ENCODE assay signal across 8 mouse cellular contexts in genomic region chr7:64049183-64049965, GRCm38 (mm10).
DNase-seq lines count a peak whose midpoint lies in the region; ATAC-seq lines count a peak whose summit lies in the region.

No protein-coding gene starts in this region.

- ATAC-seq in kidney, embryonic 15.5 days (replicated peaks; ENCODE audit: low FRiP score): no peak; the same call in 1 of the 2 replicates
- peak; percentile 47 for ATAC-seq in megakaryocyte progenitor cell, adult 5-6 weeks (replicated peaks; ENCODE audit: poor library complexity)
- peak; percentile 34; the same call in 1 of the 2 replicates for ATAC-seq in stomach, embryonic 16.5 days (ENCODE audit: insufficient read depth, low FRiP score)

- peak overlapping the region; percentile 58 for H3K9ac ChIP-seq in kidney, embryonic 15.5 days
- peak overlapping the region; percentile 76 for H3K9ac ChIP-seq in stomach, embryonic 16.5 days (ENCODE audit: low read length)

- H3K27ac ChIP-seq in kidney, embryonic 15.5 days: peak overlapping the region; percentile 51
- peak overlapping the region; percentile 47; the same call in 1 of the 2 replicates for H3K27ac ChIP-seq in stomach, embryonic 16.5 days (ENCODE audit: low read length)

- H3K4me1 ChIP-seq in kidney, embryonic 15.5 days: peaks cover 15% of the 10 kb centered on the region
- H3K4me1 ChIP-seq in erythroblast, embryonic 14.5 days (ENCODE audit: control insufficient read depth): peaks cover 73% of the 10 kb centered on the region
- H3K4me1 ChIP-seq in stomach, embryonic 16.5 days (ENCODE audit: control insufficient read depth, insufficient read depth, low read length): peaks cover 27% of the 10 kb centered on the region; the same call in 1 of the 2 replicates

- H3K36me3 ChIP-seq in kidney, embryonic 15.5 days: no peaks in the 10 kb centered on the region
- peaks cover 5% of the 10 kb centered on the region for H3K36me3 ChIP-seq in erythroblast, embryonic 14.5 days (ENCODE audit: control insufficient read depth)
- H3K36me3 ChIP-seq in stomach, embryonic 16.5 days (ENCODE audit: control insufficient read depth, insufficient read depth, low read length): no peaks in the 10 kb centered on the region

- 76% methylated on average over 11 of the region's 11 CpGs for WGBS in kidney, embryonic 15.5 days
- WGBS in stomach, embryonic 16.5 days: 55% methylated on average over 11 of the region's 11 CpGs

- no peaks in the 10 kb centered on the region for H3K9me3 ChIP-seq in kidney, embryonic 15.5 days (replicated peaks)
- no peaks in the 10 kb centered on the region for H3K9me3 ChIP-seq in erythroblast, embryonic 14.5 days (ENCODE audit: control insufficient read depth, low read length)
- no peaks in the 10 kb centered on the region for H3K9me3 ChIP-seq in stomach, embryonic 16.5 days (replicated peaks; ENCODE audit: control insufficient read depth, low read length)

- H3K4me3 ChIP-seq in kidney, embryonic 15.5 days (replicated peaks): peak overlapping the region; percentile 51; the same call in 1 of the 2 replicates
- peak overlapping the region; percentile 65 for H3K4me3 ChIP-seq in erythroblast, embryonic 14.5 days (replicated peaks)
- H3K4me3 ChIP-seq in stomach, embryonic 16.5 days (replicated peaks; ENCODE audit: low read length): peak overlapping the region; percentile 50; the same call in 1 of the 2 replicates

- H3K4me2 ChIP-seq in kidney, embryonic 15.5 days: peak overlapping the region; percentile 85
- peak overlapping the region; percentile 80 for H3K4me2 ChIP-seq in stomach, embryonic 16.5 days (ENCODE audit: low read depth, low read length)

- no peak for DNase-seq in kidney, adult 9 months
- peak; percentile 30 for DNase-seq in induced T-regulatory cell, adult 2 months (ENCODE audit: low read depth)
- no peak for DNase-seq in kidney, adult 11 months
- no peak for DNase-seq in frontal cortex, postnatal 10 days (ENCODE audit: low spot score in 2 of 2)

- no peaks in the 10 kb centered on the region for H3K27me3 ChIP-seq in kidney, embryonic 15.5 days
- no peaks in the 10 kb centered on the region for H3K27me3 ChIP-seq in erythroblast, embryonic 14.5 days (ENCODE audit: control insufficient read depth)
- no peaks in the 10 kb centered on the region for H3K27me3 ChIP-seq in stomach, embryonic 16.5 days (ENCODE audit: control insufficient read depth, insufficient read depth, low read length)
